Mouse (Mus musculus) heart, adult 2 months (tissue): Measurements from ENCODE around the gene Henmt1.

Source experiments
- CTCF ChIP-seq: fragments of 200-600 bp; IDR thresholded peaks from 2 replicates; pipeline ENCODE4 v1.8.1; 2022; ENCODE audit warnings: antibody characterized with exemption, mild to moderate bottlenecking, moderate library complexity
- POLR2A ChIP-seq: fragments of 200-500 bp; IDR thresholded peaks from 2 replicates; pipeline ENCODE4 v1.6.1; 2011; ENCODE audit warnings: mild to moderate bottlenecking, low read depth, low read length, control low read depth; ENCODE audit not compliant: insufficient read depth

GRCm38 (mm10) chr3:109008180-109008579 is 68.5 kb downstream of the Henmt1 start:
- TF ChIP-seq CTCF (no peak), POLR2A (no peak)
